Mouse (Mus musculus) liver, embryonic 13.5 days (tissue): ENCODE measurements around the gene Ube2r2. TPM values are rescaled to one million over a fixed set of nuclear protein-coding genes. Genes with fewer than 3 reads are reported as not detected.
A peak's percentile ranks its signal among the peaks of the same experiment; 100 is the strongest.

ENCODE experiments used
- ATAC-seq: fragments of 200-750 bp; cut with Nextera tagmentation; 2 replicates; pipeline ENCODE4 v1.8.0; 2017; ENCODE audit warnings: low read depth, mild to moderate bottlenecking, moderate number of reproducible peaks, moderate library complexity
- DNase-seq: peaks from one replicate; pipeline ENCODE4 v3.0.0; 2022
- H3K27ac ChIP-seq: fragments of 300-500 bp; sonication (generic); 2 replicates; pipeline ENCODE4 v1.5.1; 2015; ENCODE audit warnings: moderate library complexity, mild to moderate bottlenecking, inconsistent platforms
- H3K27me3 ChIP-seq: fragments of 300-500 bp; sonication (generic); 2 replicates; pipeline ENCODE4 v1.6.1; 2015; ENCODE audit warnings: mild to moderate bottlenecking, inconsistent platforms
- H3K36me3 ChIP-seq: fragments of 300-500 bp; sonication (generic); 2 replicates; pipeline ENCODE4 v1.6.1; 2015; ENCODE audit warnings: mild to moderate bottlenecking, inconsistent platforms
- H3K4me1 ChIP-seq: fragments of 300-500 bp; sonication (generic); replicated peaks from 2 replicates; pipeline ENCODE4 v1.6.1; 2015; ENCODE audit warnings: inconsistent platforms
- H3K4me2 ChIP-seq: fragments of 300-500 bp; sonication (generic); 2 replicates; pipeline ENCODE4 v1.6.1; 2015; ENCODE audit warnings: inconsistent platforms, mild to moderate bottlenecking, moderate library complexity
- H3K4me3 ChIP-seq: fragments of 300-500 bp; sonication (generic); replicated peaks from 2 replicates; pipeline ENCODE4 v1.5.1; 2015; ENCODE audit warnings: mild to moderate bottlenecking, inconsistent platforms
- H3K9ac ChIP-seq: fragments of 300-500 bp; sonication (generic); 2 replicates; pipeline ENCODE4 v1.6.1; 2015; ENCODE audit warnings: mild to moderate bottlenecking, inconsistent platforms
- H3K9me3 ChIP-seq: fragments of 300-500 bp; sonication (generic); replicated peaks from 2 replicates; pipeline ENCODE4 v1.6.1; 2016; ENCODE audit warnings: inconsistent platforms
- WGBS: fragments of 180-500 bp; shearing (Covaris S2); methylation state at CpG from one replicate; pipeline ENCODE4 v1.1.7; 2015; ENCODE audit not compliant: insufficient replicate concordance; 5-methylcytosine and 5-hydroxymethylcytosine counted together
- polyA plus RNA-seq: library from polyadenylated mRNA; unstranded; fragments of >200 nt; fragmentation: Nextera tagmentation; extraction: Ambion mirVana; gene quantifications from 2 replicates; pipeline ENCODE4 v1.2.1, GENCODE M21; 2015

Gene Ube2r2
- polyA plus RNA-seq, 1 experiment from 2014 or later = 38.9 TPM

DNA sequence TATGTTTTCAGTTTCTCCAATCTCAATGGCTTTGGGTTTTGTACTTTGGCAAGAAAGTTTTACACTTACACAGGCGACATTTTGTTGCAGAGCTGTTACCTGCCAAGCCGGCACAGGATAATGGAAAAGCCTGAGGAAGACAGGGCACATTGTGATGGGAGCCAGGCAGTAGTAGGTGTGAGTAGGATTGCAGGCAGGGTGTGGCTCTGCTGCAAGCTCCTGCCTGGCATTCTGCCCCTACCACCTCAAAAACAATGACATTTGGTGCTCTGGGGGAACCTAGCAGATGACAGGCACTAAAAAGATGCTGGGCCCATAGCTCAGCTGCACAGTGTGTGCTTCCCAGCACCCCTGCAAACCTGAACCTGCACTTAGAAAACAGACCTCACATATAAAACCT lies 54.3 kb downstream of the Ube2r2 start:
- H3K27ac ChIP-seq = no peak overlapping the region
- 73% methylated on average over 2 of the region's 2 CpGs for WGBS
- no peak for ATAC-seq
- DNase-seq = no peak
- H3K4me3 ChIP-seq = no peak overlapping the region
- H3K27me3 ChIP-seq = no peaks in the 10 kb centered on the region
- no peaks in the 10 kb centered on the region for H3K9me3 ChIP-seq
- no peak overlapping the region for H3K4me2 ChIP-seq
- H3K36me3 ChIP-seq = peaks cover 83% of the 10 kb centered on the region
- peaks cover 15% of the 10 kb centered on the region for H3K4me1 ChIP-seq
- no peak overlapping the region for H3K9ac ChIP-seq

DNA sequence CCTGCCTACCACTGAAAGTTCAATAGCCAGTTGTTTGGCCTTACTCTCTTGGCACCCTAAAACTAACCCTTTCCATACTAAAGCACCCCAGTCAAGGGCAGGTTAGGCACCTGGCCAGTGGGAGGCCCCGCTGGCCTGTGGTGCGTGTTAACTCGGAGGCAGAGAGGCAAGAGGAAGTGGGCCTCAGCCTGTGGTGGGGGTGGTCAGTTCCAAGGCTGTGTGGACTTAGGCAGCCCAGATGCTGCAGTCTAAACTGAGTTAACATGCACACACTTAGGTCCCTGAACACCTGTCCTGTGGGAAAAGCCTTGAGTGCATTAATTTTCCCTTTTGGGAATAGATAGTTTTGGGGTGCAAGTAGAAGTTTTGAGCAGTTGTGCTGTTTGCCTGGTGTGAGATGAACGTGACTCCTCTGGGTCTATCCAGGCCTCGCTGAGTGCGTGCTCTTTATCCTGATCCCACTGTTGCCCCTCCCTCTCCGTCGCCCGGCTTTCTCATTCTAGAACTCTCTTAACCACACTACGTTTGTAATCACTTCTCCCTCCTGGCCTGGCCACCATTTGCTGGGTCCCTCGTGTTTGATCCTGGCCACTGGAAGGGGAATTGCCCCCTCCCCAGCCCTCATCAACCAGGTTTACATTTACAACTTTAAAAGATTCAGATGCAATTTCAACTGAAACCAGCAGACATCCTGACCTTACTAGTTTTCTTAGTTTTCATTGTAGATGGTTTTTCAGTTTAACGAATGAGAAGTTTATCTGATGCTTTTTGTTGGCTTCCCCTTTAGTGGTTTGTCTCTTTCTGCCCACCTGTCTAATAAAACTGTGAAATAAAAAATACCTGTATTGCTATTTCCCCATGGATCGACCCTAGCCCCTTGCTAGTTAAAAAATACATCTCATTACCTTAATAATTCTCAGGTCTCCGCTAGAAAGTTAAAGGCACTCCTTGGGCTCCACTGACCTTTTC lies 57.3 kb downstream of the Ube2r2 start:
- Histone ChIP-seq H3K27me3 (no peaks in the 10 kb centered on the region), H3K9ac (no peak overlapping the region), H3K4me1 (peaks cover 9% of the 10 kb centered on the region), H3K36me3 (peaks cover 96% of the 10 kb centered on the region), H3K27ac (no peak overlapping the region; the same call in 1 of the 2 replicates), H3K4me3 (no peak overlapping the region), H3K4me2 (no peak overlapping the region), H3K9me3 (no peaks in the 10 kb centered on the region)
- DNase-seq (no peak), ATAC-seq (no peak)
- WGBS = 36% methylated on average over 14 of the region's 14 CpGs

DNA sequence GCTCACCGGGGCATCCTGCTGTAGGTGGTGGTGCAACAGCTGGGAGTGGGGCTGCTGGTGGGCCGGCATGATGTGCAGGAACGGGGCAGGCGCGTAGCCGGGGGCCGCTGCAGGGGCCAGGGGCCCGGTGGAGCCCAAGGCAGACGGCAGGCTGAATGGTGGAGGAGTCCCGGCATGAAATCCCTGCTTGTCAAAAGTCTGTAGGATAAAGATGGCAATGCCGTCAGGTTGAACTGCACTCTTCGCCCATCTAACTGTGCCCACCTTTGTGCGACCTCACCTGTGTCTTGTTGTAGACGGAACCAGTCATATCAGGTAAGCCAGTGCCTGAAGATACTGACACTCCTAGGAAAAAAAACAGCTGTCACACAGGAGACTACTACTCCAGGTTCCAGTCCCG lies 59.8 kb downstream of the Ube2r2 start:
- Histone ChIP-seq H3K36me3 (peaks cover 98% of the 10 kb centered on the region), H3K4me1 (peaks cover 9% of the 10 kb centered on the region), H3K4me3 (no peak overlapping the region), H3K27me3 (no peaks in the 10 kb centered on the region), H3K9ac (no peak overlapping the region), H3K4me2 (no peak overlapping the region), H3K9me3 (no peaks in the 10 kb centered on the region), H3K27ac (no peak overlapping the region)
- DNase-seq (no peak), ATAC-seq (no peak)
- 90% methylated on average over 15 of the region's 15 CpGs for WGBS

DNA sequence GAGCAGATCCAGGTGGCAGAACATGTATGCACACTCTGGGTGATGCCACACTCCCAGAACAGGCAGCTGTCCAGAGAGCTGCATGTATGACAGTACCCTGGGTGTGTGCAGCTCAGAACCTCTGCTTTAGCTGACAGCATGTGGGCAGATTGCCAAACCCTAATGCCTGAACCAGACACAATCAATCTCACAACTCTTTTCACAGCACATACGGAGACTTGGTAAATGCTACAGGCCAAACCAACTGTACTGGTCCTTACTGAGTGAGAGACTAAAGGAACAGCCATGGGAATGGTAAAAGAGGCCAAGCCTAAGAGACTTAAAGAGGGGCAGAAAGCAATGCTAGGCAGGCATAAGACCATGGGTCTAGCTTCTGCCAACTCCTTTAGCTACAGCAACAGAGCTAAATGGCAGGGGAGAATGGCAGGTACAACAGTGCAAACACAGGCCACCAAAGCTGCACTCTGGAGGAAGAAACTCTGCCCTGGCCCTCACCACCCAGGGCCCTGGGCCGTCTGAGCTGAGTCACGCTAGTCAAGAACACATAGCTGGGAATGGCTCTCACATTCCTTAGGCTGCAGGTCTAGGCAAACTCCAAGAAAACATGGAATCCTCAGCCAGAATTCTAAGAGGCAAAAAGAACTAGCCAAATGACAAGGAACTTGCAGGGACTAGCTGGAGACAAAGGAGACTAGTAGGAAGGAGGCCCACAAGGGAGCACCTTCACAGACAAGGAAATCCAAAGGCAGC lies 61.5 kb downstream of the Ube2r2 start:
- peaks cover 98% of the 10 kb centered on the region for H3K36me3 ChIP-seq
- no peak overlapping the region for H3K4me3 ChIP-seq
- WGBS = 79% methylated on average over 3 of the region's 3 CpGs
- no peak for DNase-seq
- H3K9me3 ChIP-seq = no peaks in the 10 kb centered on the region
- no peak overlapping the region for H3K9ac ChIP-seq
- no peaks in the 10 kb centered on the region for H3K27me3 ChIP-seq
- H3K4me2 ChIP-seq = no peak overlapping the region
- H3K27ac ChIP-seq = no peak overlapping the region
- peaks cover 9% of the 10 kb centered on the region for H3K4me1 ChIP-seq
- ATAC-seq = 0 out of 2 replicates have a peak, but pooled peaks have one; percentile 2

DNA sequence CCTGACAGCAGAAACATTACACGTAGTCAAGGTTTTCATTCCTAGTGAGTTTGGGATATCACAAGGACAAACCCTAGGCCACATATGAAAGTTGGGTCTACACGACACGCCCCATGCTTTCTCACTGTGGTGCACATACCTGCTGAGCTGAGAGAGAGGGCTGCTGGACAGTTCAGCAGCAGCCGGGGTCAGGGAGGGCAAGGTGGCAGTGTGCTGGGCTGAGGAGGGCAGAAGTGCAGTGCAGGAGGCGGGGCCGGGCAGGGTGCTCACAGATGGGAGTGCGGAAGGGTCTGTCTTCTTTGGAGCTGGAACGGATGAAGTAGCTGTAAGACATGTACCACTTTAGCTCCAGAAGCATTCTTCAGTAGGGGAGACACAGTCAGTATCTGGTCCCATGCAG lies 66.6 kb downstream of the Ube2r2 start:
- Histone ChIP-seq H3K27me3 (no peaks in the 10 kb centered on the region), H3K36me3 (peaks cover 97% of the 10 kb centered on the region), H3K4me3 (no peak overlapping the region), H3K9me3 (no peaks in the 10 kb centered on the region), H3K4me2 (no peak overlapping the region), H3K27ac (no peak overlapping the region), H3K9ac (no peak overlapping the region), H3K4me1 (no peaks in the 10 kb centered on the region)
- no peak for ATAC-seq
- DNase-seq = no peak
- WGBS = 87% methylated on average over 8 of the region's 8 CpGs

DNA sequence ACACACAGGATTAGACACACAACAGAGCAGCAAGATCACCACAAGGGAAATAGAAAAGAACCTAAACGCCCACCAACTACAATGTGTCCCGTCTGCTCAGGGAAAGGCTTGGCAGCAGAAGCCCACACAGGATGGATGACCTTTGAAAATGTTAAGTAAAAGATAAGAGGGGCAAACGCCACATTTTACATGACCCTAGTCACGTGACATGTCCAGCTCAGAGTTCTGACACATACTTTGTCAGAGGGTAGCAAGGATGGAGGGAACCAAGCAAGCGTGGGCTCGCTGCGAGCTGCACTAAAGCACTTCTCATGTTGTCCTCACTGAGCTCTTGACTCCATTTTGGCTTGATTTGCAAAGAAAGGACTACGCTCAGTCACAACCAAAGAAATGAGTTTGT lies 70.2 kb downstream of the Ube2r2 start:
- H3K4me3 ChIP-seq = no peak overlapping the region
- no peak overlapping the region for H3K27ac ChIP-seq
- H3K4me2 ChIP-seq = no peak overlapping the region
- H3K9me3 ChIP-seq = no peaks in the 10 kb centered on the region
- no peak for DNase-seq
- no peak overlapping the region for H3K9ac ChIP-seq
- WGBS = 85% methylated on average over 8 of the region's 8 CpGs
- no peaks in the 10 kb centered on the region for H3K4me1 ChIP-seq
- ATAC-seq = no peak
- H3K36me3 ChIP-seq = peaks cover 96% of the 10 kb centered on the region
- no peaks in the 10 kb centered on the region for H3K27me3 ChIP-seq

DNA sequence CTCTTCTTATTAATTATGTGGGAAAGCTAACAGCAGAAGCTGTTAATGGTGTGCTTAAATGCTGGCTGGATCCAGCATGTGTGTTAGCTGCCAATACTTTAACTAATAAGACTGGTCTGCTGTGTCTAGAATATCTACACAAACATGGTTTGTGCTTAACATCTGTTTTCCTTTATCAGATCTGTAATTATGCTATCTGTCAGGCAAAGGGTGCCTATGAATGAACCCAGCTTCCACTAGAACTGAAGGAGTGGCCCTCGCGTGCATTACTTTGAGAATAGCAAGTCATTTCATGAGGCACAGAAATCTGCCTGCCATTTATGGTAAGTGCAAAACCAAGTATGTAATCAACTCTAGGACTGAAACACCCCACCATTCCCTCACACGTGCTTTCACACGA lies 72.5 kb downstream of the Ube2r2 start:
- 83% methylated on average over 4 of the region's 4 CpGs for WGBS
- DNase-seq = no peak
- no peak overlapping the region for H3K4me2 ChIP-seq
- no peaks in the 10 kb centered on the region for H3K27me3 ChIP-seq
- H3K27ac ChIP-seq = no peak overlapping the region
- H3K9me3 ChIP-seq = no peaks in the 10 kb centered on the region
- H3K4me3 ChIP-seq = no peak overlapping the region
- H3K4me1 ChIP-seq = no peaks in the 10 kb centered on the region
- H3K36me3 ChIP-seq = peaks cover 94% of the 10 kb centered on the region
- no peak overlapping the region for H3K9ac ChIP-seq
- no peak for ATAC-seq

DNA sequence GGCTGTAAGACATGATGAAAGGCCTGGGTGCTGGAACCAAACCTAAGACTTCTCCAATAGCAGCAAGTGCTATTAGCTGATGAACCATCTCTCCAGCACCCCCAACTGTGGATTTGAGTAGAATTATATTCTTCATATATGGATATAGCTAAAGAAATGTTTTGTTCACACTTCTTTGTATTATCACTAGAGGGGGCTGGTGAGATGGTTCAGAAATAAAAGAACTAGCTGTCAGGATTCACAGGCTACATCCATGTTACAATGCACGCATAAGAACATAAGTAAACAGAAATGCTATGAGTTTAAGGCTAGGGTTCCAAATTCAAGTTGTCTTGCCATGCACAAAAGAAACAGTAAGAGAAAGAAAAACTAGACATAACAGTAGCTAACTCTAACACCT lies 89.9 kb downstream of the Ube2r2 start:
- Histone ChIP-seq H3K27me3 (no peaks in the 10 kb centered on the region), H3K9ac (no peak overlapping the region), H3K4me2 (no peak overlapping the region), H3K4me3 (no peak overlapping the region), H3K27ac (no peak overlapping the region), H3K4me1 (no peaks in the 10 kb centered on the region), H3K9me3 (no peaks in the 10 kb centered on the region), H3K36me3 (peaks cover 99% of the 10 kb centered on the region)
- 85% methylated on average over 1 of the region's 1 CpGs for WGBS
- DNase-seq (no peak), ATAC-seq (no peak)

DNA sequence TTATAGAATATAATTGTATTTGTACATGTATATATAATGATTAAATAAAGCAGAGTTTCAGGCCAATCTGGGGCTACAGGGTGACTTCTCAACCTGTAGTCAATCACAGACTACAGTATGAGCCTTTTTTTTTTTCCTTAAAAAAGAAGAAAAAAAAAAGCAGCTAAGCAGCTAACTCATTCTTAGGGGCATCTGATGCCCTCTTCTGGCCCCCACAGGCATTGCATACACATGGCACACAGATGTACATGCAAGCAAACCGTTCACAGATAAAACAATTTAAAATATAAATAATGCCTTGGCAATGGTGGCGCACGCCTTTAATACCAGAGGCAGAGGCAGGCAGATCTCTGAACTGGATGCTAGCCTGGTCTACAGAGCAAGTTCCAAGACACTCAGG lies 90.8 kb downstream of the Ube2r2 start:
- ATAC-seq (no peak), DNase-seq (peak; percentile 27)
- no peak overlapping the region for H3K9ac ChIP-seq
- peaks cover 98% of the 10 kb centered on the region for H3K36me3 ChIP-seq
- H3K9me3 ChIP-seq = no peaks in the 10 kb centered on the region
- H3K27me3 ChIP-seq = no peaks in the 10 kb centered on the region
- H3K4me3 ChIP-seq = no peak overlapping the region
- no peak overlapping the region for H3K27ac ChIP-seq
- no peaks in the 10 kb centered on the region for H3K4me1 ChIP-seq
- H3K4me2 ChIP-seq = no peak overlapping the region
- 82% methylated on average over 3 of the region's 3 CpGs for WGBS

DNA sequence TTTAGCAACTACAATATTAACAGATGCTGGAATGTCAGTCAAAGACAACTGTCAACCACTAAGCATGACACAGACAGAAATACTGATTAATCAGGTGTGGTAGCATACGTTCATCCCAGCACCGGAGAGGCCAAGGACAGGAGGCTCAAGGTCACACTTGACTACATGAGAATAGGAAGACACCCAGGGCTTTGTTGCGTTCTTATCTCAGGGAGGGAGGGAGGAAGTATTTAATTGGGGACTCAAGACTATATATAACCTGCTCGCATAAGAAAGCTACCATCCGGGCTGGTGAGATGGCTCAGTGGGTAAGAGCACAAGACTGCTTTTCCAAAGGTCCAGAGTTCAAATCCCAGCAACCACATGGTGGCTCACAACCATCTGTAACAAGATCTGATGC lies 100.1 kb downstream of the Ube2r2 start:
- H3K36me3 ChIP-seq = peaks cover 77% of the 10 kb centered on the region
- DNase-seq (no peak), ATAC-seq (no peak)
- 62% methylated on average over 5 of the region's 5 CpGs for WGBS
- no peak overlapping the region for H3K4me2 ChIP-seq
- H3K4me1 ChIP-seq = no peaks in the 10 kb centered on the region
- H3K9ac ChIP-seq = no peak overlapping the region
- no peaks in the 10 kb centered on the region for H3K9me3 ChIP-seq
- H3K27ac ChIP-seq = no peak overlapping the region
- no peaks in the 10 kb centered on the region for H3K27me3 ChIP-seq
- no peak overlapping the region for H3K4me3 ChIP-seq

DNA sequence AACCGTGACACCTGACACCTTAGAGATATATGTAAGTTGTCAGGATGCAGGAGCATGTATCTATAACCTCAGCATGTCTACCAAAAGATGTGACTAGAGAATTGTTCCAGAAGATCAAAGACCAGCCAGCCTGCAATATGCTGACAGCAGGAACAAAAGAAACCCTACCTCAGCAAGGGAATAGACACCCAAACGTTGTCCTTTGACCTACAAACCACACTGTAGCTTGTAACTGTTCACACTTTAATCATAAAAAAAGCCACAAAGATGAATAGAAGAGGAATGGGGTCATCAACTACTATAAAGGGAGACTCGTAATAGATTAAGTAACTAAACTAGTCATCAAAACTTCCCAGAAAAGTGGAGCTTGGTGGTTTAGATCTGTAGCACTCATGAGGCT lies 105.4 kb downstream of the Ube2r2 start:
- 73% methylated on average over 3 of the region's 3 CpGs for WGBS
- H3K36me3 ChIP-seq = peaks cover 52% of the 10 kb centered on the region
- H3K27me3 ChIP-seq = no peaks in the 10 kb centered on the region
- H3K4me2 ChIP-seq = no peak overlapping the region
- no peaks in the 10 kb centered on the region for H3K9me3 ChIP-seq
- no peak for DNase-seq
- H3K4me1 ChIP-seq = no peaks in the 10 kb centered on the region
- no peak for ATAC-seq
- H3K9ac ChIP-seq = no peak overlapping the region
- no peak overlapping the region for H3K4me3 ChIP-seq
- no peak overlapping the region for H3K27ac ChIP-seq
